Comparison of ENCODE assay signal across 8 mouse cellular contexts in genomic region chr3:96334175-96335162, GRCm38 (mm10). TPM values are rescaled to one million over a fixed set of nuclear protein-coding genes. Genes with fewer than 3 reads are reported as not detected.
A peak's percentile ranks its signal among the peaks of the same experiment; 100 is the strongest.
DNase-seq lines count a peak whose midpoint lies in the region; ATAC-seq lines count a peak whose summit lies in the region.
"Had no signal": no experiment of that assay in that cellular context is flagged by ENCODE, and none has a peak within 500 bp of the region (broad histone marks: within the 10 kb centered on the region; RNA-seq: fewer than 3 reads in every experiment).

No protein-coding gene starts in this region.

- no peak overlapping the region for H3K9ac ChIP-seq in forebrain, embryonic 12.5 days
- H3K9ac ChIP-seq in liver, embryonic 12.5 days, result peak overlapping the region; percentile 56

- H3K27me3 ChIP-seq in forebrain, embryonic 12.5 days, result peaks cover 95% of the 10 kb centered on the region
- peaks cover 95% of the 10 kb centered on the region for H3K27me3 ChIP-seq in liver, embryonic 12.5 days (replicated peaks)

- H3K4me3 ChIP-seq in forebrain, embryonic 12.5 days (replicated peaks), result peak overlapping the region; percentile 23; the same call in 1 of the 2 replicates
- H3K4me3 ChIP-seq in liver, embryonic 12.5 days, result peak overlapping the region; percentile 54

- H3K9me3 ChIP-seq in forebrain, embryonic 12.5 days, result no peaks in the 10 kb centered on the region
- no peaks in the 10 kb centered on the region for H3K9me3 ChIP-seq in liver, embryonic 12.5 days (replicated peaks)

- peak; percentile 45 for DNase-seq in thymus, postnatal 4 days
- no peak for DNase-seq in thymus, postnatal 10 days (ENCODE audit: low spot score in 2 of 2)
- DNase-seq in left cerebral cortex, postnatal 25 days (ENCODE audit: low spot score in 2 of 2), result no peak
- no peak for DNase-seq in urinary bladder, postnatal 14 days (ENCODE audit: low spot score)
- DNase-seq in kidney, adult 9 months, result no peak
- DNase-seq: right cerebral cortex, postnatal 14 days had no signal

- 2% methylated on average over 36 of the region's 36 CpGs for WGBS in forebrain, embryonic 12.5 days
- 3% methylated on average over 36 of the region's 36 CpGs for WGBS in liver, embryonic 12.5 days (ENCODE audit: insufficient replicate concordance)

- intact Hi-C loops in left cerebral cortex, postnatal 25 days (cut with DNase I), result no loop called here

- H3K27ac ChIP-seq in forebrain, embryonic 12.5 days, result no peak overlapping the region
- no peak overlapping the region for H3K27ac ChIP-seq in liver, embryonic 12.5 days

- peak overlapping the region; percentile 36 for H3K4me2 ChIP-seq in forebrain, embryonic 12.5 days
- peak overlapping the region; percentile 84 for H3K4me2 ChIP-seq in liver, embryonic 12.5 days

- ATAC-seq in forebrain, embryonic 12.5 days (ENCODE audit: low FRiP score), result no peak
- no peak for ATAC-seq in liver, embryonic 12.5 days

- no peaks in the 10 kb centered on the region for H3K36me3 ChIP-seq in forebrain, embryonic 12.5 days (replicated peaks)
- H3K36me3 ChIP-seq in liver, embryonic 12.5 days, result no peaks in the 10 kb centered on the region

- H3K4me1 ChIP-seq in forebrain, embryonic 12.5 days, result peaks cover 5% of the 10 kb centered on the region
- H3K4me1 ChIP-seq in liver, embryonic 12.5 days, result peaks cover 37% of the 10 kb centered on the region

RNA-seq across cellular contexts. Expression of gene Fcgr1, which starts 40.7 kb away (rescaled TPM):
- 0.54 and 0.56 TPM in 2 replicates for polyA plus RNA-seq in forebrain, embryonic 12.5 days (2016; fragmentation: Nextera tagmentation; extraction: Ambion mirVana)
- 2.4 and 2.7 TPM in 2 replicates for polyA plus RNA-seq in liver, embryonic 12.5 days (2016; fragmentation: Nextera tagmentation; extraction: Ambion mirVana)
- 1 to 10 TPM; 2.3 to 2.8 TPM for total RNA-seq in left cerebral cortex, postnatal 25 days (2021)
